Mouse (Mus musculus) liver, embryonic 18 days (tissue): Measurements from ENCODE around the gene N4bp2l2. TPM values are rescaled to one million over a fixed set of nuclear protein-coding genes. Genes with fewer than 3 reads are reported as not detected.

Experiments used
- polyA plus RNA-seq: library from polyadenylated mRNA; depleted of rRNA; stranded (reverse); fragments of >200 nt; gene quantifications from 2 replicates; pipeline ENCODE4 v1.2.3, GENCODE M21; 2012; rRNA removed

N4bp2l2 gene
- polyA plus RNA-seq = 13.4 and 15.3 TPM in 2 replicates

GRCm38 (mm10) chr5:150666133-150666739, at the start of gene N4bp2l2:
Gene N4bp2l2, minus strand, starts transcription at chr5:150666183.

GRCm38 (mm10) chr5:150673153-150673835, 7.3 kb upstream of the N4bp2l2 start, which contains the start of gene Pds5b:
Gene Pds5b, plus strand, starts transcription at chr5:150673739.

GRCm38 (mm10) chr5:150597088-150597487, 68.9 kb downstream of the N4bp2l2 start, which contains the start of gene N4bp2l1:
Gene N4bp2l1, minus strand, starts transcription at chr5:150597188.

Other genes starting within 250 kb of the N4bp2l2 start
- gene Zar1l, start 148.0 kb downstream of the N4bp2l2 start, polyA plus RNA-seq = not detected in 2 replicates
- gene Brca2, start 143.6 kb downstream of the N4bp2l2 start, polyA plus RNA-seq = 8.1 and 11.2 TPM in 2 replicates
- 16.9 and 23.4 TPM in 2 replicates for gene N4bp2l1, start 69.0 kb downstream of the N4bp2l2 start, polyA plus RNA-seq
- gene Pds5b, start 7.6 kb upstream of the N4bp2l2 start, polyA plus RNA-seq = 5.3 and 5.7 TPM in 2 replicates